Mouse (Mus musculus) hindbrain, embryonic 14.5 days (tissue): ENCODE data around the gene Cavin4. TPM values are rescaled to one million over a fixed set of nuclear protein-coding genes. Genes with fewer than 3 reads are reported as not detected.

ENCODE experiments used
- ATAC-seq: fragments of 200-750 bp; cut with Nextera tagmentation; 2 replicates; pipeline ENCODE4 v1.8.0; 2017; ENCODE audit warnings: moderate number of reproducible peaks, mild to moderate bottlenecking, moderate TSS enrichment, moderate library complexity; ENCODE audit not compliant: low FRiP score
- DNase-seq: peaks from one replicate; pipeline ENCODE4 v3.0.0-alpha.2; 2015; ENCODE audit warnings: low spot score
- H3K27ac ChIP-seq: fragments of 300-500 bp; sonication (generic); 2 replicates; pipeline ENCODE4 v1.5.1; 2014; ENCODE audit warnings: mild to moderate bottlenecking, moderate library complexity
- H3K27me3 ChIP-seq: fragments of 300-500 bp; sonication (generic); 2 replicates; pipeline ENCODE4 v1.6.1; 2014; ENCODE audit warnings: mild to moderate bottlenecking, low read length, mixed read lengths; ENCODE audit not compliant: control insufficient read depth, insufficient read depth
- H3K36me3 ChIP-seq: fragments of 300-500 bp; sonication (generic); replicated peaks from 2 replicates; pipeline ENCODE4 v1.6.1; 2014; ENCODE audit not compliant: control insufficient read depth, insufficient read depth
- H3K4me1 ChIP-seq: fragments of 300-500 bp; sonication (generic); replicated peaks from 2 replicates; pipeline ENCODE4 v1.6.1; 2014; ENCODE audit warnings: antibody characterized with exemption, low read length, mixed read lengths; ENCODE audit not compliant: control insufficient read depth, insufficient read depth
- H3K4me2 ChIP-seq: fragments of 300-500 bp; sonication (generic); replicated peaks from 2 replicates; pipeline ENCODE4 v1.6.1; 2014; ENCODE audit warnings: mild to moderate bottlenecking, moderate library complexity
- H3K4me3 ChIP-seq: fragments of 300-500 bp; sonication (generic); replicated peaks from 2 replicates; pipeline ENCODE4 v1.5.1; 2014; ENCODE audit warnings: mild to moderate bottlenecking, low read length
- H3K9ac ChIP-seq: fragments of 300-500 bp; sonication (generic); 2 replicates; pipeline ENCODE4 v1.6.1; 2014
- H3K9me3 ChIP-seq: fragments of 300-500 bp; sonication (generic); 2 replicates; pipeline ENCODE4 v1.6.1; 2016; ENCODE audit warnings: low read length; ENCODE audit not compliant: control insufficient read depth
- WGBS: fragments of 180-500 bp; shearing (Covaris S2); extraction: QIAGEN DNeasy Blood & Tissue Kit; methylation state at CpG from one replicate; pipeline ENCODE4 v1.1.7; 2014; 5-methylcytosine and 5-hydroxymethylcytosine counted together
- polyA plus RNA-seq: library from polyadenylated mRNA; unstranded; fragments of >200 nt; fragmentation: Nextera tagmentation; extraction: Ambion mirVana; gene quantifications from 2 replicates; pipeline ENCODE4 v1.2.1, GENCODE M21; 2014

Gene Cavin4
- polyA plus RNA-seq, 1 experiment from 2014 or later = 1.7 TPM

DNA sequence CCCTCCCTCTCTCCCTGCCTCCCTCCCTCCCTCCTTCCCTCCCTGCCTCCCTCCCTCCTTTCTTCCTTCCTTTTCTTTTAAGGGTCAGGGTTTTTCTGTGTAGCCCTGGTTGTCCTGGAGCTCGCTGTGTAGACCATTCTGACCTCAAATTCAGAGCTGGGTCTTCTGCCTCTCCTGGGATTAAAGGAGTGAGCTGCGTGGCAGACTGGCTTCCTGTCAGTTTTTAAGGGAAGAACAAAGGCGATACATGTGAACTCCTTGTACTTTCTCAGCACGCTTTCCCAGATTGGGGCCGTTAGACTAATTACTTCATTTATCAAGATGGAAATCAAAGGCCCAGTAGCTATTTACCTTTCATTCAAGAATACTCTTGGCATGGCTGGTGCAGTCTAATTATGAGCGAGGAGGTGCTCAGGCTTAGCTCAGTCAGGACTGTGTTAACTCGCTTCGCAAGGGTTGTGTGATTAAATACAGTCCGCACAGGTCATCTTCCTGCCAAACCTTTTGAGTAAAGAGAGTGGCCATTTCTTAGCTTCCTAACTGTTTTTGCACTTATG lies 29.5 kb downstream of the Cavin4 start:
- WGBS = 34% methylated on average over 9 of the region's 9 CpGs
- ATAC-seq = peak; percentile 25; the same call in 1 of the 2 replicates
- Histone ChIP-seq H3K9me3 (no peaks in the 10 kb centered on the region), H3K4me1 (peaks cover 14% of the 10 kb centered on the region), H3K27me3 (no peaks in the 10 kb centered on the region), H3K9ac (no peak overlapping the region; the same call in 1 of the 2 replicates), H3K27ac (peak overlapping the region; percentile 11; the same call in 1 of the 2 replicates), H3K4me2 (no peak overlapping the region), H3K36me3 (no peaks in the 10 kb centered on the region), H3K4me3 (no peak overlapping the region)
- DNase-seq = no peak

DNA sequence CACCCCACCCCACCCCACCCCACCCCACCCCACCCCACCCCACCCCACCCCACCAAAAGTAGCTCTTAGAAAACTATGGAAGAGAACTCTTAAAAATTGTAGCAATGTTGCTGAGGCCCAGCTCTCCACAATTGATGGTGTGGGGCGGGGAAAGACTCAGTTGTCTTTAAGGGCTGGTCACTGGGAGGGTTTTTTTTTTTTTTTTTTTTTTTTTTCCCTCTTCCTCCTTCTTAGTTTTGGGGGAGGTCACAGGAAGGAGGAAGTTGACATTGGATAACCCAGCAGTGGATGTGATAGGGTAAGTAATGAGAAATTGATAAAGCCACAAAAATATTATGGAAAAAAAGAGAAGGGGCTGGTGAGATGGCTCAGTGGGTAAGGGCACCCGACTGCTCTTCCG lies 33.4 kb downstream of the Cavin4 start:
- H3K27ac ChIP-seq = no peak overlapping the region
- H3K4me1 ChIP-seq = peaks cover 14% of the 10 kb centered on the region
- ATAC-seq (no peak), DNase-seq (no peak)
- H3K4me2 ChIP-seq = no peak overlapping the region
- H3K36me3 ChIP-seq = no peaks in the 10 kb centered on the region
- H3K9ac ChIP-seq = no peak overlapping the region
- H3K4me3 ChIP-seq = no peak overlapping the region
- WGBS = 96% methylated on average over 3 of the region's 3 CpGs
- H3K9me3 ChIP-seq = no peaks in the 10 kb centered on the region
- no peaks in the 10 kb centered on the region for H3K27me3 ChIP-seq

DNA sequence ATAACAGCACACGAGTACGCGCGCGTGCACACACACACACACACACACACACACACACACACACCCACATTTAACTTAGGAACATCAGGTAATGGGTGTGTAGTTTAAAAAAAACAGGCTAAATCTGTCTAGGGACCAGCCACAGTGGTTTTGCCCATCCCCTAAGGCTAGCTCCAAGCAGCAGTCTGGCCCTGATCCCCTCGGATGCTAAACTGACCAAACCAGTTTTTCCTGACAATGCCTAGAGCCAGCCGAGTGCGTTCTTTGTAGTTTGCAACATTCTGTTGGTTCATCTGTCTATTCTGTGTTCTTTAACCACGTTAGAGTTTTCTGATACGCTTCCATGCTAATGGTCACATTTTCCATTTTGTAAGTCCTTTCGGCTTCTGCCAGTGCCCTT lies 34.0 kb downstream of the Cavin4 start:
- WGBS = 55% methylated on average over 11 of the region's 11 CpGs
- H3K4me3 ChIP-seq = no peak overlapping the region
- no peaks in the 10 kb centered on the region for H3K9me3 ChIP-seq
- DNase-seq (no peak), ATAC-seq (no peak)
- H3K27ac ChIP-seq = no peak overlapping the region
- H3K4me1 ChIP-seq = peaks cover 9% of the 10 kb centered on the region
- H3K27me3 ChIP-seq = no peaks in the 10 kb centered on the region
- no peak overlapping the region for H3K4me2 ChIP-seq
- no peaks in the 10 kb centered on the region for H3K36me3 ChIP-seq
- no peak overlapping the region for H3K9ac ChIP-seq

DNA sequence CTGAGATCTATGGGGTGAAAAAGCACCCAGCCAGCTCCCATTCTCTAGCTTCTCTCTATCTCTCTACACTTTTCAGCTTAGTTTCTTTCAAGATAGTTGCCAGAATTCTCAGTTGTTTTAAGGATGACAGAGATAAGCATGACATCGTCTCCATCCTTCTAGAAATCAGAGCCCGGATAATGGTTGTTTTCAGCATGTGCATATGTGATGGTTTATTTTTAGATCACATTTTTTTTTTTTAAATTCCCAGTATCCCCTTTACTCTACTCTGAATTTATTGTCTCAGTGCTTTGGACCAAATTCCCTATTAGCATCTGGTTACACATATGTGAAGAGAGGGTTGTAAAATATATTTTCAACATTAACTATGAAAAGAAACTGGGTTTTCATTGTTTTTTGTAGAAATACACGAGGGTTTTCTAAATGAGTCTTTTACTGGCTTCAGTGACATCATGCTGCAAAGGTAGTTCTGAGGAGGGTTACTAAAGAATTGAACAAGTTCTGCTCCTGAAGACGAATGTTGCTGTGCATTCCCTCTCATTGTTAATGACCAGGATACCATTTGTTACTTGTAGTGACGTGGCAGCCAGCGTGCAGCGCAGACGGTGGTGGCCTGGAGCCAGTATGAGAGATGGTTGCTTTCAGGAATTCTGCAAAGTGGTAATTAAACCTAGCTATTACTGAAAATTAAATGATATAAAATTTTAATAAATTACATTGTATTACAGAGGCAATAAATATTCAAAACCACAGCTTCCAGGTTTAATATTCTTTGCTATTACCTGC lies 52.7 kb downstream of the Cavin4 start:
- H3K4me3 ChIP-seq = no peak overlapping the region
- ATAC-seq = no peak
- no peak for DNase-seq
- H3K9ac ChIP-seq = no peak overlapping the region
- H3K27ac ChIP-seq = peak overlapping the region; percentile 54
- H3K4me2 ChIP-seq = no peak overlapping the region
- 51% methylated on average over 8 of the region's 8 CpGs for WGBS
- H3K36me3 ChIP-seq = no peaks in the 10 kb centered on the region
- H3K4me1 ChIP-seq = peaks cover 16% of the 10 kb centered on the region; the same call in 1 of the 2 replicates
- H3K9me3 ChIP-seq = no peaks in the 10 kb centered on the region
- H3K27me3 ChIP-seq = no peaks in the 10 kb centered on the region

DNA sequence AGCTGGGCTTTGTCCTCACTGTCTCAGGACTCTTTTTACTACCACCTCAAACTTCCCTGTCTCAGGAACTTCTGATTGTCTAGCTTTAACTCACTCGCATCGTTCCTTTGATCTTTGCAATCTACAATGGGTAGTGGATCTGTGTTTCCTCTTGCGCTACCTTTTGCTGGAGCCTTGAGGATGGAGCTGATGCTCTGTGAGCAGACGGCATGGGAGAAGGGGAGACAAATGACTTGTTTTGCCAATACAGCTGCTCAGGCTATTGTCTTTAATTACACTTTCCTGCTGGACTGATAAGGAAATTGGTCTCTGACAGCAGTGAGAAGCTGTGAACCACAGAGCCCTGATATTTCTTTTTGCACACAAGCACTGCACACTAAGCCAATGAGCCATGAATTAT lies 53.5 kb downstream of the Cavin4 start:
- Histone ChIP-seq H3K27me3 (no peaks in the 10 kb centered on the region), H3K4me3 (no peak overlapping the region), H3K4me2 (no peak overlapping the region), H3K4me1 (peaks cover 16% of the 10 kb centered on the region; the same call in 1 of the 2 replicates), H3K9ac (no peak overlapping the region), H3K27ac (peak overlapping the region; percentile 54), H3K36me3 (no peaks in the 10 kb centered on the region), H3K9me3 (no peaks in the 10 kb centered on the region)
- DNase-seq = no peak
- WGBS = 55% methylated on average over 4 of the region's 4 CpGs
- no peak for ATAC-seq

Other genes with a start within 250 kb of the Cavin4 start
- 44.5 and 49.2 TPM in 2 replicates for gene Tex10, start 190.1 kb upstream of the Cavin4 start, polyA plus RNA-seq
- 23.3 and 26.6 TPM in 2 replicates for gene Msantd3, start 123.6 kb upstream of the Cavin4 start, polyA plus RNA-seq
- gene Tmeff1, start 78.3 kb upstream of the Cavin4 start, polyA plus RNA-seq = 333 and 365 TPM in 2 replicates